Mouse (Mus musculus): ENCODE results near the gene Cdkl1. TPM values are rescaled to one million over a fixed set of nuclear protein-coding genes. Genes with fewer than 3 reads are reported as not detected.
A peak's percentile ranks its signal among the peaks of the same experiment; 100 is the strongest.

The Cdkl1 gene
- total and polyA plus RNA-seq, 3 experiments: 0.08 to 0.32 TPM; not detected in 1

- DNase-seq (ENCODE audit: low read depth, low spot score): peak; percentile 82
- Histone ChIP-seq H3K9me3 (replicated peaks; ENCODE audit: insufficient read depth, low read length) (no peaks in the 10 kb centered on the region), H3K36me3 (ENCODE audit: control insufficient read depth in 1 of 2, insufficient read depth in 2 of 2, low read length in 2 of 2) (peaks cover 0 to 17% of the 10 kb centered on the region in 2 experiments; a peak in 2 of 4 replicates), H3K4me1 (ENCODE audit: control insufficient read depth in 1 of 2, insufficient read depth in 2 of 2, low read length in 2 of 2) (peaks cover 7 to 20% of the 10 kb centered on the region in 2 experiments), H3K79me2 (ENCODE audit: control insufficient read depth, insufficient read depth, low read length, poor library complexity) (no peaks in the 10 kb centered on the region; the same call in 1 of the 2 replicates), H3K27me3 (ENCODE audit: control insufficient read depth in 1 of 2, insufficient read depth in 2 of 2, low read length in 2 of 2) (no peaks in the 10 kb centered on the region), H3K27ac (ENCODE audit: control insufficient read depth, low read depth, low read length) (peak overlapping the region; percentile 86), H3K4me3 (ENCODE audit: control insufficient read depth in 1 of 2, insufficient read depth in 1 of 2, low read depth in 2 of 2, low read length in 2 of 2) (peak overlapping the region; percentile 70 to 86), H3K9ac (ENCODE audit: control insufficient read depth, low read depth, low read length, poor library complexity, severe bottlenecking) (peak overlapping the region; percentile 70)
- TF ChIP-seq USF1 (IDR thresholded peaks at IDR 0.05; ENCODE audit: low read depth, low read length): peak; percentile 41; the same call in 1 of the 2 replicates
- TF ChIP-seq TAL1 (IDR thresholded peaks at IDR 0.05; ENCODE audit: low read length): peak; percentile 82
- peak; percentile 79 for TF ChIP-seq ETS1 (IDR thresholded peaks at IDR 0.05; ENCODE audit: low read depth, low read length)
- TF ChIP-seq MYC (IDR thresholded peaks at IDR 0.05; ENCODE audit: low read depth, low read length): 0 out of 2 replicates have a peak, but pooled peaks have one; percentile 6
- TF ChIP-seq TCF12 (IDR thresholded peaks at IDR 0.05; ENCODE audit: low read depth, low read length): peak; percentile 91
- no peak for TF ChIP-seq MAX (IDR thresholded peaks at IDR 0.05; ENCODE audit: low read length)
- peak; percentile 22; the same call in 1 of the 2 replicates for TF ChIP-seq RCOR1 (IDR thresholded peaks at IDR 0.05; ENCODE audit: low read depth, low read length)
- TF ChIP-seq MEF2A (IDR thresholded peaks at IDR 0.05; ENCODE audit: extremely low read depth, insufficient replicate concordance, low read depth, low read length, poor library complexity, severe bottlenecking): no peak
- TF ChIP-seq MAZ (IDR thresholded peaks at IDR 0.05; ENCODE audit: low read depth, low read length): peak; percentile 75
- no peak for TF ChIP-seq HCFC1 (IDR thresholded peaks at IDR 0.05; ENCODE audit: low read depth, low read length)
- TF ChIP-seq EP300 (IDR thresholded peaks at IDR 0.05; ENCODE audit: low read depth in 1 of 2, low read length in 2 of 2): peak; percentile 63 to 90; a peak in 3 of 4 replicates
- TF ChIP-seq GATA1 (IDR thresholded peaks at IDR 0.05; ENCODE audit: low read depth, low read length): peak; percentile 77
- peak; percentile 61; the same call in 1 of the 2 replicates for TF ChIP-seq SIN3A (IDR thresholded peaks at IDR 0.05; ENCODE audit: low read length)
Measured at GRCm38 (mm10) chr12:69759267-69759885, 31.7 kb downstream of the Cdkl1 start.

GRCm38 (mm10) chr12:69758221-69759185, 32.6 kb downstream of the Cdkl1 start:
- Histone ChIP-seq H3K4me3 (ENCODE audit: control insufficient read depth in 1 of 2, insufficient read depth in 1 of 2, low read depth in 2 of 2, low read length in 2 of 2) (peak overlapping the region; percentile 70 to 86), H3K36me3 (ENCODE audit: control insufficient read depth in 1 of 2, insufficient read depth in 2 of 2, low read length in 2 of 2) (peaks cover 0 to 17% of the 10 kb centered on the region in 2 experiments; a peak in 2 of 4 replicates), H3K9ac (ENCODE audit: control insufficient read depth, low read depth, low read length, poor library complexity, severe bottlenecking) (peak overlapping the region; percentile 70), H3K79me2 (ENCODE audit: control insufficient read depth, insufficient read depth, low read length, poor library complexity) (no peaks in the 10 kb centered on the region; the same call in 1 of the 2 replicates), H3K4me1 (ENCODE audit: control insufficient read depth in 1 of 2, insufficient read depth in 2 of 2, low read length in 2 of 2) (peaks cover 7 to 20% of the 10 kb centered on the region in 2 experiments), H3K27ac (ENCODE audit: control insufficient read depth, low read depth, low read length) (peak overlapping the region; percentile 86), H3K9me3 (replicated peaks; ENCODE audit: insufficient read depth, low read length) (no peaks in the 10 kb centered on the region), H3K27me3 (ENCODE audit: control insufficient read depth in 1 of 2, insufficient read depth in 2 of 2, low read length in 2 of 2) (no peaks in the 10 kb centered on the region)
- TF ChIP-seq GATA1 (IDR thresholded peaks at IDR 0.05; ENCODE audit: low read depth, low read length): peak; percentile 73
- 0 out of 2 replicates have a peak, but pooled peaks have one; percentile 13 for TF ChIP-seq ZNF384 (IDR thresholded peaks at IDR 0.05; ENCODE audit: low read depth, low read length)
- 0 out of 2 replicates have a peak, but pooled peaks have one; percentile 9 for TF ChIP-seq ZC3H11A (IDR thresholded peaks at IDR 0.05; ENCODE audit: low read depth, low read length)
- no peak for TF ChIP-seq TBP (IDR thresholded peaks at IDR 0.05; ENCODE audit: low read depth, low read length)
- peak; percentile 63; the same call in 1 of the 2 replicates for TF ChIP-seq SIN3A (IDR thresholded peaks at IDR 0.05; ENCODE audit: low read length)
- no peak for TF ChIP-seq NELFE (IDR thresholded peaks at IDR 0.05; ENCODE audit: low read depth, low read length)
- peak; percentile 35; the same call in 1 of the 2 replicates for TF ChIP-seq HCFC1 (IDR thresholded peaks at IDR 0.05; ENCODE audit: low read depth, low read length)
- no peak for TF ChIP-seq JUND (IDR thresholded peaks at IDR 0.05; ENCODE audit: low read depth, low read length)
- TF ChIP-seq SMC3 (IDR thresholded peaks at IDR 0.05; ENCODE audit: low read depth, low read length): no peak
- TF ChIP-seq MAFK (IDR thresholded peaks at IDR 0.05; ENCODE audit: borderline replicate concordance, low read depth, low read length): peak; percentile 22; the same call in 1 of the 2 replicates
- TF ChIP-seq EP300 (IDR thresholded peaks at IDR 0.05; ENCODE audit: low read depth in 1 of 2, low read length in 2 of 2): peak in 1 of 2 experiments; percentile 28; a peak in 1 of 4 replicates
- no peak for TF ChIP-seq RAD21 (IDR thresholded peaks at IDR 0.05; ENCODE audit: low read depth, low read length)
- peak; percentile 54 for TF ChIP-seq MXI1 (IDR thresholded peaks at IDR 0.05; ENCODE audit: low read depth, low read length)
- TF ChIP-seq MYC (IDR thresholded peaks at IDR 0.05; ENCODE audit: low read depth, low read length): peak; percentile 29; the same call in 1 of the 2 replicates
- peak; percentile 71 for DNase-seq (ENCODE audit: low read depth, low spot score)
